Mouse (Mus musculus) midbrain, embryonic 14.5 days (tissue): ENCODE results near the gene Slirp. TPM values are rescaled to one million over a fixed set of nuclear protein-coding genes. Genes with fewer than 3 reads are reported as not detected.

Source experiments
- ATAC-seq: fragments of 200-750 bp; cut with Nextera tagmentation; 2 replicates; pipeline ENCODE4 v1.8.0; 2017; ENCODE audit warnings: moderate number of reproducible peaks, moderate library complexity; ENCODE audit not compliant: low FRiP score, low TSS enrichment
- DNase-seq: peaks from one replicate; pipeline ENCODE4 v3.0.0-alpha.2; 2015
- H3K27ac ChIP-seq: fragments of 300-500 bp; sonication (generic); replicated peaks from 2 replicates; pipeline ENCODE4 v1.5.1; 2014; ENCODE audit warnings: mild to moderate bottlenecking, low read depth, low read length, moderate library complexity
- H3K27me3 ChIP-seq: fragments of 300-500 bp; sonication (generic); 2 replicates; pipeline ENCODE4 v1.6.1; 2014; ENCODE audit warnings: low read length, control low read depth, mixed read lengths; ENCODE audit not compliant: control insufficient read depth, insufficient read depth
- H3K36me3 ChIP-seq: fragments of 300-500 bp; sonication (generic); 2 replicates; pipeline ENCODE4 v1.6.1; 2014; ENCODE audit warnings: low read length, control low read depth; ENCODE audit not compliant: control insufficient read depth, insufficient read depth
- H3K4me1 ChIP-seq: fragments of 300-500 bp; sonication (generic); 2 replicates; pipeline ENCODE4 v1.6.1; 2014; ENCODE audit warnings: mild to moderate bottlenecking, antibody characterized with exemption, low read length, control low read depth; ENCODE audit not compliant: control insufficient read depth, insufficient read depth
- H3K4me2 ChIP-seq: fragments of 300-500 bp; sonication (generic); 2 replicates; pipeline ENCODE4 v1.6.1; 2014; ENCODE audit warnings: mild to moderate bottlenecking, low read length, moderate library complexity
- H3K4me3 ChIP-seq: fragments of 300-500 bp; sonication (generic); replicated peaks from 2 replicates; pipeline ENCODE4 v1.5.1; 2014; ENCODE audit warnings: low read depth, low read length
- H3K9ac ChIP-seq: fragments of 300-500 bp; sonication (generic); replicated peaks from 2 replicates; pipeline ENCODE4 v1.6.1; 2014; ENCODE audit warnings: mild to moderate bottlenecking, low read length, moderate library complexity
- H3K9me3 ChIP-seq: fragments of 300-500 bp; sonication (generic); 2 replicates; pipeline ENCODE4 v1.6.1; 2016; ENCODE audit warnings: low read length, control low read depth, mixed read lengths; ENCODE audit not compliant: control insufficient read depth
- WGBS: fragments of 180-500 bp; shearing (Covaris S2); extraction: QIAGEN DNeasy Blood & Tissue Kit; methylation state at CpG from one replicate; pipeline ENCODE4 v1.1.7; 2014; 5-methylcytosine and 5-hydroxymethylcytosine counted together
- polyA plus RNA-seq: library from polyadenylated mRNA; unstranded; fragments of >200 nt; fragmentation: Nextera tagmentation; extraction: Ambion mirVana; gene quantifications from 2 replicates; pipeline ENCODE4 v1.2.1, GENCODE M21; 2014

Gene Slirp
- polyA plus RNA-seq, 1 experiment from 2014 or later = 228 TPM

- H3K4me1 ChIP-seq = no peaks in the 10 kb centered on the region
- no peak overlapping the region for H3K27ac ChIP-seq
- no peaks in the 10 kb centered on the region for H3K36me3 ChIP-seq
- 43% methylated on average over 21 of the region's 21 CpGs for WGBS
- H3K9me3 ChIP-seq = no peaks in the 10 kb centered on the region
- no peak overlapping the region for H3K4me2 ChIP-seq
- no peak overlapping the region for H3K4me3 ChIP-seq
- H3K9ac ChIP-seq = no peak overlapping the region
- no peaks in the 10 kb centered on the region for H3K27me3 ChIP-seq
- no peak for ATAC-seq
- no peak for DNase-seq
Measured at GRCm38 (mm10) chr12:87407869-87408605, 35.7 kb upstream of the Slirp start.

DNA sequence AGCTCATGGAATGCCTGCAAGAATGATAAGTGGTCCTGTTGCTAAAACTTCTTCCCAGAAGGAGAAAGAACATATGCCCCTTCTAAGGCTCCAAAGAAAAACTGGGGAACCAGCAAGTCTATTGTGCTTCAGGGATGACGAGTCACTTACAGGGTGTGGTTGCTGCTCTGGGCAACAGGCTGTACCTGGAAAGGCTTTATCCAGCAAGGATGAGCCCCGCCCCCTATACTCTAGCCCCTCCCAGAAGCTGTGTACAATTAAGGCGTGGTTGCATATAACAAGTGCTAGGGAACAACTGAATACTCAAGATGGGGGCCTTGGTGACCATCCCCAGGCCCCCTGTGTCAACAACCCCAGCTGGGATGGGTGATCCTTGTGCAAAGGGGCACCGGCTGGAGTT, 34.6 kb upstream of the Slirp start:
- DNase-seq (no peak), ATAC-seq (no peak)
- Histone ChIP-seq H3K27ac (no peak overlapping the region), H3K4me1 (no peaks in the 10 kb centered on the region), H3K36me3 (no peaks in the 10 kb centered on the region), H3K9me3 (no peaks in the 10 kb centered on the region), H3K4me2 (no peak overlapping the region), H3K27me3 (no peaks in the 10 kb centered on the region), H3K4me3 (no peak overlapping the region), H3K9ac (no peak overlapping the region)
- WGBS = 82% methylated on average over 4 of the region's 4 CpGs

DNA sequence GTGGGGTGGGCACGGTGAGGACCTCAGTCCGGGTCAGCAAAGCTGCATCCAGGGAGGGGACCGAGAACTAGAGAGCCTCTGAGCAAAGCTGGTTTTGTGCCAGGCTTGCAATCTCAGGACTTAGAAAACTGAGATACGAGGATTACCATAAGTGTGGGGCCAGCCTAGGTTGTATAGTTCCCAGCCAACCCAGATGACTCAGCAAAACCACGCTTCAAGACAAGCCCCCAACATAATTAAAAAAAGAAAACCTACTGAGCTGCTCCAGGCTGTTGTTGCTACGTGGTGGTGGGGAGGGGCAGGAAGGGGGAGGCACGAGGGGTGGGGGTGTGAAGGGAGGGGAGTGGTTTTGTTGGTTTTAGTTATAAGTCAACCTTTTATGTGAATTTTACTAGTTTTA, 32.7 kb upstream of the Slirp start:
- ATAC-seq (no peak), DNase-seq (no peak)
- no peak overlapping the region for H3K4me2 ChIP-seq
- H3K27ac ChIP-seq = no peak overlapping the region
- no peaks in the 10 kb centered on the region for H3K27me3 ChIP-seq
- no peaks in the 10 kb centered on the region for H3K9me3 ChIP-seq
- no peak overlapping the region for H3K9ac ChIP-seq
- no peaks in the 10 kb centered on the region for H3K36me3 ChIP-seq
- 62% methylated on average over 7 of the region's 7 CpGs for WGBS
- H3K4me1 ChIP-seq = no peaks in the 10 kb centered on the region
- no peak overlapping the region for H3K4me3 ChIP-seq

DNA sequence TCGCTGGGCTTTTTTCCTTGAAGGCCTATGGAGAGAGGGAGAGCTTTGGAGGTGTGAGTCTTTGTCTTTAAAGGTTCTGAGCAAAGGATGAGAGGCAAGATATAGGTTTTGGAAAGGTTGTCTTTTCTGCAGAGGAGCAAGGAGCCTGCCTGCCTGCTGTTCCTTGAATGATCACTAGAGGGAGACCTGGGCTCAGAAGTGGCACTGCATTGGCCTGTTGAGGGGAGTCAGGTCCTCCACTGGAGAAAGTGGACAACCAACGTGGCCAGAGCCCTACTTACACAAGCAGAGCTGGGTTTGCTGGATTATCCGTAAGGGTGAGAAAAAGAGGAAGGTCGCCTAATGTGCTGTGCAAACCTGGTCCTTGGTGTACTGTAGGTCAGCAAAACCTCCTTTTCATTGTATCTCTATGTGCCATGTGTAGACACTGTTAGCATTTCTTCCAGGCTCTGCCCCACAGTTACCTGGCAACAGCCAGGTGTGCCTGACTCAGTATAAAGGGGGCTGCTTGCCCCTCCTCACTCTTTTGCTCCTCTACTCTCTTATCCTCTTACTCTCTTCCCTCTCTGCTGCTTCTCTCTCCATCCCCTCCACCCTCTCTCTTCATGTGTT, 30.4 kb upstream of the Slirp start:
- Histone ChIP-seq H3K4me1 (no peaks in the 10 kb centered on the region), H3K4me2 (no peak overlapping the region), H3K36me3 (no peaks in the 10 kb centered on the region), H3K27ac (no peak overlapping the region), H3K9ac (no peak overlapping the region), H3K27me3 (no peaks in the 10 kb centered on the region), H3K9me3 (no peaks in the 10 kb centered on the region), H3K4me3 (no peak overlapping the region)
- WGBS = 22% methylated on average over 4 of the region's 4 CpGs
- ATAC-seq (peak; percentile 40; the same call in 1 of the 2 replicates), DNase-seq (peak; percentile 85)

DNA sequence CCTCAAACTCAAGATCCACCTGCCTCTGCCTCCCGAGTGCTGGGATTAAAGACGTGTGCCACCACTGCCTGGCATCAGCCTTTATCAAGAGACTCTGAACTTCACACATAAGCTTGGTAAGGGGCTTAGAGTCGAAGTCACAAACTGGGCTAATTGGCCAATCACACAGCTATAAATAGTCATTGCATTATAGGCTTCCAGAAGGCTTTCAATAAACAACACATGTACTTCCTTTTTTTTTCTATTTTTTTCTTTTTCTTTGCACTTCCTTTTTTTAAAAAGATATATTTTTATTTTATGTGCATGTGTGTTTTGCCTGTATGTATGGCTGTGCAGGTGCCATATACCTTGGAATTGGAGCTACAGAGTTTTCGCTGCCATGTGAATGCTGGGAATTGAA, 28.3 kb upstream of the Slirp start:
- no peak for DNase-seq
- Histone ChIP-seq H3K27me3 (no peaks in the 10 kb centered on the region), H3K9me3 (no peaks in the 10 kb centered on the region), H3K27ac (no peak overlapping the region), H3K36me3 (no peaks in the 10 kb centered on the region), H3K4me1 (peaks cover 12% of the 10 kb centered on the region), H3K9ac (no peak overlapping the region), H3K4me3 (no peak overlapping the region), H3K4me2 (no peak overlapping the region)
- no peak for ATAC-seq
- 82% methylated on average over 4 of the region's 4 CpGs for WGBS

- ATAC-seq (no peak), DNase-seq (peak; percentile 69)
Measured at GRCm38 (mm10) chr12:87416690-87417089, 27.0 kb upstream of the Slirp start.

GRCm38 (mm10) chr12:87418921-87419320, 24.8 kb upstream of the Slirp start:
- Histone ChIP-seq H3K4me3 (no peak overlapping the region), H3K9ac (peak overlapping the region; percentile 26), H3K27ac (peak overlapping the region; percentile 85), H3K36me3 (no peaks in the 10 kb centered on the region), H3K27me3 (no peaks in the 10 kb centered on the region), H3K4me1 (peaks cover 12% of the 10 kb centered on the region), H3K4me2 (no peak overlapping the region), H3K9me3 (no peaks in the 10 kb centered on the region)
- peak; percentile 80 for DNase-seq
- peak; percentile 77 for ATAC-seq
- 44% methylated on average over 5 of the region's 5 CpGs for WGBS

More at GRCm38 (mm10) chr12:87416690-87417089, 27.0 kb upstream of the Slirp start:
- Histone ChIP-seq H3K27me3 (no peaks in the 10 kb centered on the region), H3K4me3 (no peak overlapping the region), H3K4me2 (no peak overlapping the region), H3K9ac (no peak overlapping the region), H3K9me3 (no peaks in the 10 kb centered on the region), H3K4me1 (peaks cover 12% of the 10 kb centered on the region), H3K27ac (no peak overlapping the region), H3K36me3 (no peaks in the 10 kb centered on the region)
- WGBS = 36% methylated on average over 7 of the region's 7 CpGs

DNA sequence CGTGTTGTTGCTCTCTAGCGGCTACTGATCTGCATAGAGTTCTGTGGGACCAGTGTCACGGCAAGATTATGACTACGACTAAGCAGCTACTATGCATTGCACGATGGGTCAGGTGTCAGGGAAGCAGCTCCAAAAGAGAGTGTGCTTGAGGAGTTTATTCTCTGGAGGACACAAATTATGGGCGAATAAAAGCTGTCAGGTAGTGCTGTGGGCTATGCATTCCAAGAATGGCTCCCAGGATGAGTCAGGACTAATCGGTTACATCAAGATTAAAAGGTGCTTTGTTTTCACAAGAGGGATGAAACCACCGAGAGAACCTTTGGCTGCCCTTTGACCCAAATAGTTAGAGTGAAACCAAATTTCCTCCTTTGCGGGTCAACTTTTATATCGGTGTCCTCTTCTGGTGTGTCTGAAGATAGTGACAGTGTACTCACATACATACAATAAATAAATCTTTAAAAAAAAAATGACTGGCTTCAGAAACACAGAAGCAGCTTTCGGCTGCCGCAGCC, 23.7 kb upstream of the Slirp start:
- Histone ChIP-seq H3K36me3 (no peaks in the 10 kb centered on the region), H3K4me3 (no peak overlapping the region), H3K4me1 (peaks cover 16% of the 10 kb centered on the region), H3K27me3 (no peaks in the 10 kb centered on the region), H3K27ac (peak overlapping the region; percentile 85), H3K9me3 (no peaks in the 10 kb centered on the region), H3K9ac (no peak overlapping the region), H3K4me2 (no peak overlapping the region)
- ATAC-seq (no peak), DNase-seq (no peak)
- WGBS = 79% methylated on average over 12 of the region's 12 CpGs
